ENCODE assay signal across 31 mouse cellular contexts in the genomic region with DNA sequence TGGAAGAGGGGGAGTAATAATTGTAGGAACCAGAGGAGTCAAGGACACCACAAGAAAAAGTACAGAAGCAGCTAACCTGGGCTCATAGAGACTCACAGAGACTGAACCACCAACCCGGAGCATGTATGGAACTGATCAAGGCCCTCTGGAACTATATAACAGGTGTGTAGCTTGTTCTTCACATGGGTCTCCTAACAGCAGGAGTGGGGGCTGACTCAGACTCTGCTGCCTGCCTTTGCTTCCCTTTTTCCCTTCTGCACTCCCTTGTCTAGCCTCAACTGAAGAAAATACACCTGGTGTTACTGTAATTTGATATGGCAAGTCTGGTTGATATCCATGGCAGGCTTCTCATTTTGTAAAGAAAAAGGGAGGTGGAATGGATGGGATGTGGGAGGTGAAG.
"Had no signal": no experiment of that assay in that cellular context is flagged by ENCODE, and none has a peak within 500 bp of the region (broad histone marks: within the 10 kb centered on the region; RNA-seq: fewer than 3 reads in every experiment).

No protein-coding gene starts in this region.

- H3K4me2 ChIP-seq: limb, embryonic 13.5 days; limb, embryonic 15.5 days; liver, embryonic 11.5 days; liver, embryonic 13.5 days; liver, embryonic 15.5 days; lung, embryonic 14.5 days; lung, embryonic 15.5 days; midbrain, embryonic 11.5 days; midbrain, embryonic 12.5 days; midbrain, embryonic 13.5 days; midbrain, embryonic 15.5 days; neural tube, embryonic 12.5 days; neural tube, embryonic 13.5 days had no signal

- ATAC-seq: liver, postnatal 0 days; lung, postnatal 0 days; midbrain, embryonic 13.5 days; midbrain, embryonic 15.5 days; midbrain, embryonic 16.5 days had no signal

- H3K27me3 ChIP-seq: limb, embryonic 13.5 days; limb, embryonic 15.5 days; liver, embryonic 13.5 days; liver, embryonic 15.5 days; lung, embryonic 15.5 days; megakaryocyte, embryonic 14.5 days; midbrain, embryonic 12.5 days; midbrain, embryonic 13.5 days; midbrain, embryonic 15.5 days; neural tube, embryonic 12.5 days; neural tube, embryonic 13.5 days had no signal

- DNase-seq: left cerebral cortex, postnatal 4 days; liver; liver, embryonic 13.5 days; liver, postnatal 0 days; lung, adult 18-20 months; lung, adult 2 months; lung, embryonic 14.5 days; lung, postnatal 10 days; lung, postnatal 14 days; lung, postnatal 36 days; lung, postnatal 4 days; midbrain, embryonic 14.5 days had no signal

- H3K4me1 ChIP-seq: limb, embryonic 13.5 days; limb, embryonic 15.5 days; liver, embryonic 13.5 days; liver, embryonic 15.5 days; lung, embryonic 15.5 days; megakaryocyte, embryonic 14.5 days; midbrain, embryonic 12.5 days; midbrain, embryonic 13.5 days; neural tube, embryonic 12.5 days; neural tube, embryonic 13.5 days had no signal

- H3K27ac ChIP-seq: left cerebral cortex, adult 2 months; limb, embryonic 13.5 days; limb, embryonic 15.5 days; liver, embryonic 13.5 days; liver, embryonic 14.5 days; liver, embryonic 15.5 days; lung, embryonic 15.5 days; macrophage; midbrain, embryonic 10.5 days; midbrain, embryonic 12.5 days; midbrain, embryonic 13.5 days; midbrain, embryonic 15.5 days; neural tube, embryonic 12.5 days; neural tube, embryonic 13.5 days had no signal

- H3K36me3 ChIP-seq: limb, embryonic 13.5 days; limb, embryonic 15.5 days; liver, embryonic 13.5 days; liver, embryonic 15.5 days; lung, embryonic 15.5 days; midbrain, embryonic 10.5 days; midbrain, embryonic 12.5 days; midbrain, embryonic 13.5 days; midbrain, embryonic 15.5 days; neural tube, embryonic 12.5 days; neural tube, embryonic 13.5 days had no signal

- H3K4me3 ChIP-seq: left cerebral cortex, adult 2 months; limb, embryonic 13.5 days; limb, embryonic 15.5 days; liver, embryonic 13.5 days; liver, embryonic 15.5 days; lung, embryonic 15.5 days; megakaryocyte, embryonic 14.5 days; midbrain, embryonic 10.5 days; midbrain, embryonic 12.5 days; midbrain, embryonic 13.5 days; midbrain, embryonic 15.5 days; myocyte; neural tube, embryonic 12.5 days; neural tube, embryonic 13.5 days had no signal

- H3K9me3 ChIP-seq: limb, embryonic 13.5 days; limb, embryonic 15.5 days; liver, embryonic 13.5 days; liver, embryonic 15.5 days; lung, embryonic 15.5 days; megakaryocyte, embryonic 14.5 days; midbrain, embryonic 10.5 days; midbrain, embryonic 12.5 days; midbrain, embryonic 13.5 days; midbrain, embryonic 15.5 days; neural tube, embryonic 12.5 days; neural tube, embryonic 13.5 days had no signal

- H3K9ac ChIP-seq: limb, embryonic 13.5 days; limb, embryonic 15.5 days; liver, embryonic 13.5 days; liver, embryonic 14.5 days; liver, embryonic 15.5 days; liver, postnatal 0 days; lung, embryonic 14.5 days; lung, embryonic 15.5 days; midbrain, embryonic 12.5 days; midbrain, embryonic 13.5 days; midbrain, embryonic 15.5 days; neural tube, embryonic 12.5 days; neural tube, embryonic 13.5 days had no signal
